Mouse (Mus musculus) spleen, adult 2 months (tissue): ENCODE results near the gene Tulp4. TPM values are rescaled to one million over a fixed set of nuclear protein-coding genes. Genes with fewer than 3 reads are reported as not detected.

Experiments used
- DNase-seq, 2 experiments: peaks; one replicate each; pipeline versions ENCODE4 v3.0.0 to v3.0.0-alpha.2; 2012 to 2021; ENCODE audit warnings: low spot score in 2 of 2, low read depth in 1 of 2
- H3K27ac ChIP-seq: fragments of 200-500 bp; 2 replicates; pipeline ENCODE4 v1.5.1; 2012; ENCODE audit warnings: low read length, inconsistent platforms; ENCODE audit not compliant: insufficient read depth
- H3K27me3 ChIP-seq: fragments of 200-500 bp; 2 replicates; pipeline ENCODE4 v1.6.1; 2012; ENCODE audit warnings: mild to moderate bottlenecking, moderate library complexity, low read length, inconsistent platforms; ENCODE audit not compliant: control insufficient read depth, insufficient read depth
- H3K36me3 ChIP-seq: fragments of 200-500 bp; 2 replicates; pipeline ENCODE4 v1.6.1; 2012; ENCODE audit warnings: mild to moderate bottlenecking, low read length, inconsistent platforms; ENCODE audit not compliant: control insufficient read depth, insufficient read depth
- H3K4me1 ChIP-seq: fragments of 200-500 bp; 2 replicates; pipeline ENCODE4 v1.6.1; 2011; ENCODE audit warnings: inconsistent platforms; ENCODE audit not compliant: control insufficient read depth, insufficient read depth, insufficient read length
- H3K4me3 ChIP-seq: fragments of 200-500 bp; 2 replicates; pipeline ENCODE4 v1.5.1; 2011; ENCODE audit warnings: mild to moderate bottlenecking, inconsistent platforms; ENCODE audit not compliant: insufficient read depth, insufficient read length; ENCODE audit errors: extremely low read depth
- CTCF ChIP-seq: fragments of 200-500 bp; IDR thresholded peaks from 2 replicates; pipeline ENCODE4 v1.5.1; 2011; ENCODE audit warnings: mild to moderate bottlenecking, inconsistent platforms; ENCODE audit not compliant: insufficient read depth, insufficient read length, insufficient replicate concordance; ENCODE audit errors: extremely low read depth
- POLR2A ChIP-seq: fragments of 200-500 bp; IDR thresholded peaks from 2 replicates; pipeline ENCODE4 v1.6.1; 2011; ENCODE audit warnings: low read depth, low read length, inconsistent platforms
- WGBS: fragments of 180-500 bp; shearing (Covaris S2); methylation state at CpG from one replicate; pipeline ENCODE4 v1.1.7; 2018; 5-methylcytosine and 5-hydroxymethylcytosine counted together
- polyA plus RNA-seq: library from polyadenylated mRNA; depleted of rRNA; stranded (reverse); fragments of >200 nt; gene quantifications from 2 replicates; pipeline ENCODE4 v1.2.3, GENCODE M21; 2012

The Tulp4 gene
- polyA plus RNA-seq, 1 experiment = 23.4 TPM

- TF ChIP-seq POLR2A = no peak
- no peak for TF ChIP-seq CTCF
- no peaks in the 10 kb centered on the region; the same call in 1 of the 2 replicates for H3K4me1 ChIP-seq
- no peaks in the 10 kb centered on the region for H3K36me3 ChIP-seq
- WGBS = 62% methylated on average over 6 of the region's 6 CpGs
- no peak overlapping the region for H3K27ac ChIP-seq
- no peak overlapping the region for H3K4me3 ChIP-seq
- no peak for DNase-seq
- no peaks in the 10 kb centered on the region; the same call in 1 of the 2 replicates for H3K27me3 ChIP-seq
Observed at GRCm38 (mm10) chr17:6103566-6103965, 2.7 kb upstream of the Tulp4 start.

GRCm38 (mm10) chr17:6107015-6107601, 871 bp downstream of the Tulp4 start:
- Histone ChIP-seq H3K36me3 (no peaks in the 10 kb centered on the region), H3K4me3 (peak overlapping the region; percentile 68), H3K4me1 (no peaks in the 10 kb centered on the region; the same call in 1 of the 2 replicates), H3K27ac (peak overlapping the region; percentile 45), H3K27me3 (no peaks in the 10 kb centered on the region; the same call in 1 of the 2 replicates)
- under 1% methylated on average over 45 of the region's 50 CpGs for WGBS
- no peak for TF ChIP-seq POLR2A
- TF ChIP-seq CTCF = no peak
- peak in 1 of 2 experiments; percentile 36 for DNase-seq

- Histone ChIP-seq H3K4me3 (no peak overlapping the region), H3K36me3 (no peaks in the 10 kb centered on the region), H3K27me3 (no peaks in the 10 kb centered on the region; the same call in 1 of the 2 replicates), H3K4me1 (no peaks in the 10 kb centered on the region; the same call in 1 of the 2 replicates), H3K27ac (no peak overlapping the region)
- TF ChIP-seq CTCF (no peak), POLR2A (no peak)
- 82% methylated on average over 7 of the region's 7 CpGs for WGBS
- DNase-seq = no peak
Observed at GRCm38 (mm10) chr17:6108175-6108574, 1.9 kb downstream of the Tulp4 start.

GRCm38 (mm10) chr17:6110956-6111355, 4.7 kb downstream of the Tulp4 start:
- H3K27ac ChIP-seq = no peak overlapping the region
- no peaks in the 10 kb centered on the region; the same call in 1 of the 2 replicates for H3K27me3 ChIP-seq
- 82% methylated on average over 3 of the region's 3 CpGs for WGBS
- H3K4me1 ChIP-seq = no peaks in the 10 kb centered on the region; the same call in 1 of the 2 replicates
- TF ChIP-seq CTCF (no peak), POLR2A (no peak)
- DNase-seq = no peak
- no peaks in the 10 kb centered on the region for H3K36me3 ChIP-seq
- H3K4me3 ChIP-seq = no peak overlapping the region

GRCm38 (mm10) chr17:6113653-6114052, 7.4 kb downstream of the Tulp4 start:
- Histone ChIP-seq H3K27me3 (no peaks in the 10 kb centered on the region), H3K4me1 (no peaks in the 10 kb centered on the region; the same call in 1 of the 2 replicates), H3K4me3 (no peak overlapping the region), H3K27ac (no peak overlapping the region), H3K36me3 (no peaks in the 10 kb centered on the region)
- WGBS = 82% methylated on average over 6 of the region's 6 CpGs
- TF ChIP-seq CTCF (no peak), POLR2A (no peak)
- DNase-seq = no peak

- Histone ChIP-seq H3K4me1 (no peaks in the 10 kb centered on the region; the same call in 1 of the 2 replicates), H3K4me3 (no peak overlapping the region), H3K36me3 (no peaks in the 10 kb centered on the region), H3K27me3 (no peaks in the 10 kb centered on the region), H3K27ac (no peak overlapping the region)
- 92% methylated on average over 9 of the region's 9 CpGs for WGBS
- TF ChIP-seq POLR2A (no peak), CTCF (no peak)
- DNase-seq = no peak
Observed at GRCm38 (mm10) chr17:6115085-6115484, 8.8 kb downstream of the Tulp4 start.

GRCm38 (mm10) chr17:6117148-6117725, 11.0 kb downstream of the Tulp4 start:
- TF ChIP-seq CTCF = no peak
- no peak for TF ChIP-seq POLR2A
- peaks cover 3% of the 10 kb centered on the region; the same call in 1 of the 2 replicates for H3K36me3 ChIP-seq
- H3K4me3 ChIP-seq = no peak overlapping the region
- 90% methylated on average over 4 of the region's 4 CpGs for WGBS
- DNase-seq = no peak
- no peaks in the 10 kb centered on the region; the same call in 1 of the 2 replicates for H3K4me1 ChIP-seq
- no peak overlapping the region for H3K27ac ChIP-seq
- H3K27me3 ChIP-seq = no peaks in the 10 kb centered on the region
